Mouse (Mus musculus) limb, embryonic 11.5 days (tissue): ENCODE measurements around the gene Ahcyl2. TPM values are rescaled to one million over a fixed set of nuclear protein-coding genes. Genes with fewer than 3 reads are reported as not detected.

Experiments used
- ATAC-seq: fragments of 200-750 bp; cut with Nextera tagmentation; 2 replicates; pipeline ENCODE4 v1.8.0; 2017; ENCODE audit warnings: low read depth; ENCODE audit not compliant: insufficient number of reproducible peaks, low FRiP score, low TSS enrichment
- DNase-seq: peaks from one replicate; pipeline ENCODE4 v3.0.0-alpha.2; 2015; ENCODE audit warnings: low spot score
- H3K27ac ChIP-seq: fragments of 300-500 bp; sonication (generic); replicated peaks from 2 replicates; pipeline ENCODE4 v1.5.1; 2014; ENCODE audit warnings: low read depth, mild to moderate bottlenecking, low read length
- H3K27me3 ChIP-seq: fragments of 300-500 bp; sonication (generic); 2 replicates; pipeline ENCODE4 v1.6.1; 2014; ENCODE audit warnings: mild to moderate bottlenecking, low read length, mixed read lengths; ENCODE audit not compliant: control insufficient read depth, insufficient read depth
- H3K36me3 ChIP-seq: fragments of 300-500 bp; sonication (generic); 2 replicates; pipeline ENCODE4 v1.6.1; 2014; ENCODE audit warnings: mild to moderate bottlenecking, low read length, moderate library complexity, mixed read lengths; ENCODE audit not compliant: control insufficient read depth, insufficient read depth
- H3K4me1 ChIP-seq: fragments of 300-500 bp; sonication (generic); 2 replicates; pipeline ENCODE4 v1.6.1; 2014; ENCODE audit warnings: low read length, mixed read lengths; ENCODE audit not compliant: control insufficient read depth, insufficient read depth
- H3K4me2 ChIP-seq: fragments of 300-500 bp; sonication (generic); 2 replicates; pipeline ENCODE4 v1.6.1; 2014; ENCODE audit warnings: low read depth, mild to moderate bottlenecking, moderate library complexity; ENCODE audit not compliant: severe bottlenecking
- H3K4me3 ChIP-seq: fragments of 300-500 bp; sonication (generic); 2 replicates; pipeline ENCODE4 v1.5.1; 2014; ENCODE audit warnings: low read depth, low read length
- H3K9ac ChIP-seq: fragments of 300-500 bp; sonication (generic); 2 replicates; pipeline ENCODE4 v1.6.1; 2014; ENCODE audit warnings: mild to moderate bottlenecking, low read length
- H3K9me3 ChIP-seq: fragments of 300-500 bp; sonication (generic); 2 replicates; pipeline ENCODE4 v1.6.1; 2016; ENCODE audit warnings: low read length; ENCODE audit not compliant: control insufficient read depth
- WGBS: fragments of 180-500 bp; shearing (Covaris S2); extraction: QIAGEN DNeasy Blood & Tissue Kit; methylation state at CpG from one replicate; pipeline ENCODE4 v1.1.7; 2014; 5-methylcytosine and 5-hydroxymethylcytosine counted together
- polyA plus RNA-seq: library from polyadenylated mRNA; unstranded; fragments of >200 nt; fragmentation: Nextera tagmentation; extraction: Ambion mirVana; gene quantifications from 2 replicates; pipeline ENCODE4 v1.2.1, GENCODE M21; 2014

Gene Ahcyl2
- polyA plus RNA-seq, 1 experiment from 2014 or later = 16.5 TPM

GRCm38 (mm10) chr6:29875576-29875975 is 107.8 kb downstream of the Ahcyl2 start:
- Histone ChIP-seq H3K4me1 (no peaks in the 10 kb centered on the region), H3K9ac (no peak overlapping the region), H3K9me3 (no peaks in the 10 kb centered on the region), H3K27me3 (no peaks in the 10 kb centered on the region), H3K4me3 (no peak overlapping the region), H3K4me2 (no peak overlapping the region), H3K27ac (no peak overlapping the region), H3K36me3 (no peaks in the 10 kb centered on the region)
- WGBS = 90% methylated on average over 5 of the region's 5 CpGs
- ATAC-seq (no peak), DNase-seq (no peak)

GRCm38 (mm10) chr6:29876782-29877181 is 109.0 kb downstream of the Ahcyl2 start:
- Histone ChIP-seq H3K27me3 (no peaks in the 10 kb centered on the region), H3K27ac (no peak overlapping the region), H3K4me1 (no peaks in the 10 kb centered on the region), H3K36me3 (no peaks in the 10 kb centered on the region), H3K4me2 (no peak overlapping the region), H3K4me3 (no peak overlapping the region), H3K9me3 (no peaks in the 10 kb centered on the region), H3K9ac (no peak overlapping the region)
- ATAC-seq (no peak), DNase-seq (no peak)
- 86% methylated on average over 4 of the region's 4 CpGs for WGBS

GRCm38 (mm10) chr6:29879579-29879978 is 111.8 kb downstream of the Ahcyl2 start:
- Histone ChIP-seq H3K27me3 (no peaks in the 10 kb centered on the region), H3K4me2 (no peak overlapping the region), H3K9me3 (no peaks in the 10 kb centered on the region), H3K4me3 (no peak overlapping the region), H3K9ac (no peak overlapping the region), H3K27ac (no peak overlapping the region), H3K4me1 (peaks cover 4% of the 10 kb centered on the region; the same call in 1 of the 2 replicates), H3K36me3 (no peaks in the 10 kb centered on the region)
- DNase-seq (no peak), ATAC-seq (no peak)

- no peak overlapping the region for H3K4me3 ChIP-seq
- H3K4me1 ChIP-seq = peaks cover 4% of the 10 kb centered on the region; the same call in 1 of the 2 replicates
- no peak overlapping the region for H3K4me2 ChIP-seq
- no peak overlapping the region for H3K9ac ChIP-seq
- ATAC-seq (no peak), DNase-seq (no peak)
- 93% methylated on average over 3 of the region's 3 CpGs for WGBS
- no peaks in the 10 kb centered on the region for H3K36me3 ChIP-seq
- no peaks in the 10 kb centered on the region for H3K27me3 ChIP-seq
- H3K27ac ChIP-seq = no peak overlapping the region
- no peaks in the 10 kb centered on the region for H3K9me3 ChIP-seq
Measured at GRCm38 (mm10) chr6:29880796-29881195, 113.0 kb downstream of the Ahcyl2 start.

- no peak for ATAC-seq
- H3K27ac ChIP-seq = no peak overlapping the region
- no peak for DNase-seq
Measured at GRCm38 (mm10) chr6:29881936-29882335, 114.1 kb downstream of the Ahcyl2 start.

GRCm38 (mm10) chr6:29882870-29883269 is 115.1 kb downstream of the Ahcyl2 start:
- Histone ChIP-seq H3K27me3 (no peaks in the 10 kb centered on the region), H3K9me3 (no peaks in the 10 kb centered on the region), H3K4me1 (peaks cover 4% of the 10 kb centered on the region; the same call in 1 of the 2 replicates), H3K27ac (no peak overlapping the region), H3K36me3 (0 out of 2 replicates have a peak, but pooled peaks cover 2% of the 10 kb centered on the region), H3K4me2 (no peak overlapping the region), H3K9ac (no peak overlapping the region), H3K4me3 (no peak overlapping the region)
- 89% methylated on average over 6 of the region's 6 CpGs for WGBS
- no peak for ATAC-seq
- DNase-seq = no peak

More at GRCm38 (mm10) chr6:29881936-29882335, 114.1 kb downstream of the Ahcyl2 start:
- Histone ChIP-seq H3K9ac (no peak overlapping the region), H3K36me3 (0 out of 2 replicates have a peak, but pooled peaks cover 2% of the 10 kb centered on the region), H3K4me2 (no peak overlapping the region), H3K9me3 (no peaks in the 10 kb centered on the region), H3K4me3 (no peak overlapping the region), H3K27me3 (no peaks in the 10 kb centered on the region), H3K4me1 (peaks cover 4% of the 10 kb centered on the region; the same call in 1 of the 2 replicates)
- 78% methylated on average over 2 of the region's 2 CpGs for WGBS

- H3K4me2 ChIP-seq = no peak overlapping the region
- H3K4me1 ChIP-seq = no peaks in the 10 kb centered on the region
- ATAC-seq (no peak), DNase-seq (no peak)
- H3K9me3 ChIP-seq = no peaks in the 10 kb centered on the region
- no peak overlapping the region; the same call in 1 of the 2 replicates for H3K27ac ChIP-seq
- H3K9ac ChIP-seq = peak overlapping the region; percentile 22; the same call in 1 of the 2 replicates
- H3K36me3 ChIP-seq = no peaks in the 10 kb centered on the region
- 78% methylated on average over 11 of the region's 11 CpGs for WGBS
- no peaks in the 10 kb centered on the region for H3K27me3 ChIP-seq
- no peak overlapping the region for H3K4me3 ChIP-seq
Measured at GRCm38 (mm10) chr6:29891151-29891550, 123.3 kb downstream of the Ahcyl2 start.

- Histone ChIP-seq H3K4me3 (no peak overlapping the region), H3K9ac (no peak overlapping the region), H3K27ac (no peak overlapping the region), H3K36me3 (0 out of 2 replicates have a peak, but pooled peaks cover 2% of the 10 kb centered on the region), H3K4me1 (no peaks in the 10 kb centered on the region), H3K4me2 (no peak overlapping the region), H3K9me3 (no peaks in the 10 kb centered on the region), H3K27me3 (no peaks in the 10 kb centered on the region)
- ATAC-seq (no peak), DNase-seq (no peak)
- WGBS = 93% methylated on average over 3 of the region's 3 CpGs
Measured at GRCm38 (mm10) chr6:29896976-29897375, 129.2 kb downstream of the Ahcyl2 start.

- peaks cover 2% of the 10 kb centered on the region; the same call in 1 of the 2 replicates for H3K36me3 ChIP-seq
- ATAC-seq (no peak), DNase-seq (no peak)
- H3K4me1 ChIP-seq = no peaks in the 10 kb centered on the region
- no peak overlapping the region for H3K4me2 ChIP-seq
- no peak overlapping the region for H3K9ac ChIP-seq
- 93% methylated on average over 1 of the region's 1 CpGs for WGBS
- H3K27me3 ChIP-seq = no peaks in the 10 kb centered on the region
- no peak overlapping the region for H3K27ac ChIP-seq
- H3K4me3 ChIP-seq = no peak overlapping the region
- no peaks in the 10 kb centered on the region for H3K9me3 ChIP-seq
Measured at GRCm38 (mm10) chr6:29901450-29901849, 133.6 kb downstream of the Ahcyl2 start.
